Mouse (Mus musculus) spleen, adult 18-20 months (tissue): Measurements from ENCODE around the gene Pde7b.

Source experiments
- DNase-seq, 2 experiments: peaks; one replicate each; pipeline ENCODE4 v3.0.0; 2022; ENCODE audit warnings: mixed read lengths in 2 of 2

The Pde7b gene

DNA sequence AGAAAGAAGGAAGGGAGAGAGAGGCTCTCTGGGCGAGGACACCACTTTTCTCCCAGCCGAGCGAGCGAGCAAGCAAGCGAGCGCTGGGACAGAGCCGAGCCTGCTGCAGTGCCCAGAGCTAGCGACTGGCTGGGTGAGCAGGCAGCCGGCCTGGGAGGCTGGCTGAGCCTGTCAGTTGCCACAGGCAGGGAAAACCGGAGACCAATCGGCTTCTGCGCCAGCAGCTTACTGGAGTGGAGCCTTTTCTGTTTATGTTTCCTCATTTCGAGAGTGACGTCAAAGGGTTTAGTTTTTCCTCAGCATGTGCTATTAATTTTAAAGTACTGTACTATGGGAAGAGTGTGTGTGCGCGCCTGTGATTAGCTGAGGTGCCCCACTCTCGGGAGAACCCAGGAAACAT, at the start of gene Pde7b:
Gene Pde7b, minus strand, starts transcription at position 173 of the 400 bp plus-strand sequence.
- peak; percentile 18 to 19 for DNase-seq

DNA sequence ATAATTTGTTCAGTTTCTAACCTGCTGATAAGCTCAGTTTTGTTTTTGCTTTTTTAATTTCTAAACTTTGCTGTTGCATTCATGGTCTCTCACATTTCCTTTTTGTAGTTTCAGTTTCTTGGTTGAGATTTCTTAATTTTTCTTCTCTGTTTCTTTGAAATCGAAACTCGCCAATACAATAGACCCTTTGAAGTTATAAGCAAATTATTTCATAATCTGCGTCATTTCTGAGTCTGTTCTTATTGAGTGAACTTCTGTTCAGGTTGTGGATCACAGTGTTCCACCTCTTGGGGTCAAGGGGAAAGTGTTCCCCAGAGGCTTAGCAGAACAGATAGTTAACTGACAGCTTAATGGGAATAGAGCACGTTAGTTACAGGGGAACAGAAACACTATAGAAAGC, 47.2 kb upstream of the Pde7b start:
- DNase-seq, result no peak

DNA sequence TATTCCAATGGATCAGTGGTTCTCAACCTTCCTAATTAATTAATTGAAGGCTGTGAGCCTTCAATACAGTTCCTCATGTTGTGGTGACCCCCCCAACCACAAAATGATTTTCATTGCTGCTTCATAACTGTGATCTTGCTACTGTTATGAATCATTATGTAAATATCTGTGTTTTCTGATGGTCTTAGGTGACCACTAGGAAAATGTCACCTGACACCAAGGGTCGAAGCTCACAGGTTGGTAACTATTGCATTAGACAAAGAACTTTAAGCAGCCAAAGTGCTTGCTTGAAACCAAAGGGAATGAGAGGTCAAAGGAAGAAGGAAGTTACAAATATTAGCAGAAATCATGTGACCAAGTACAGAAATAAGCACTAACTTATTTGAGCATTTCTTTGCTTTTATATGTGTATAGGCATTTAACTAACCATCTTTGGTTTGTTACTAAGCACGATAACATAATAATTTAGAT, 45.6 kb upstream of the Pde7b start:
- DNase-seq, result no peak

DNA sequence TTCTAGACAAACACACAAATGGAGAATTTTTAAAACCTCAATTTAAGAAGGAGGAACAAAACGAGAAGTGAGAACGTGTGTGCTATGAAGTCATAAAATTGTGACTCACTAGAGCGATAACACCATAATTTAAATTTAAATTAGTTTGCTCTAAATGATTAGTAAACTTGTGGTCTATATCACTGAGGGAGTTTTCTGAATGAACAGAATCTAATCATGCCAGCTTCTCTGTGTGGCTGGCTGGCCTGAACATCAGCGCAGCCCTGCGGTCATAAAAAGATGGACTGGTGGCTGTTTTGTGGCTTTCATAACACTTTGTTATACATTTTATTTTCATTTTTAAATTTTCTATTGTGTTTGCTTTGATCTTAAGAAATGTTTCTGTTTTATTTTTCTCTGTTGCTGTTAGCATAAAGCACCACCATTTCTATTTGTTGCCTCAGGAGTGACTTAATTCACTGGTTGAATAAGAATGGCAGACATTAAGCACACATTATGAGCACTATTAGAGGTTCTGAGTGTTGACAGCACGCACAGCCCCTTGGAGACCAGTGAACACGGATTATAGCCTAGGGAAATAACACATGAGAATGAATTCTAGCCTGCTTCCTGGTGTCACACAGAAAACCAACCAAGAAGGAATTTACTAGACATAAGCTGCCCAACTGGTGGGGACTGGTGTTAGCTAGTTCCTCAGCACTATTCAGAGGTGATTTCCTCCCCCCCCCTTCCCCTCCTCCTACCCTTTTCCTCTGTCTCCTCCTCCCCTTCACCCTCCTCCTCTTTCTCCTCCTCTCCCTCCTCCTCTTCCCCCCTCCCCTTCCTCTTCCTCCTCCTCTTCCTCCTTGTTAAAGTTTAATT, 44.9 kb upstream of the Pde7b start:
- no peak for DNase-seq

DNA sequence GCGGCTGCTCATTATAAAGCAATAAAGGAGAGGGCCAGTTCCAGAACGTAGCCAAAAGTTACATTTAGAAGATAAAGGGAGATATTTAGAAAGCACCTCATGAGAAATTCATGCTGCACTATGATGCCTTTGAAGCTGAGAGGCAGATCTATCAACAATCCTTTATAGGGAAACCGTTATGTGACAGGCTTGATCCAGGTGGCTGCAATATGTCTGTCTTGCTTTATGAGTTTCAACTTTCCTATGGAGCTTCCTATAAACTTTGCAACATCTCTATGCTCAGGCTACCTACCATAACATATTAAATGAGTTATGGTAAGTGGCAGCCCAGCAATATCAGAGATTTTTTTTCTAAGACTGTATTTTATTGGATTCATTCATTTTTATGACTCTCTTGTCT, 39.5 kb upstream of the Pde7b start:
- DNase-seq, result no peak

DNA sequence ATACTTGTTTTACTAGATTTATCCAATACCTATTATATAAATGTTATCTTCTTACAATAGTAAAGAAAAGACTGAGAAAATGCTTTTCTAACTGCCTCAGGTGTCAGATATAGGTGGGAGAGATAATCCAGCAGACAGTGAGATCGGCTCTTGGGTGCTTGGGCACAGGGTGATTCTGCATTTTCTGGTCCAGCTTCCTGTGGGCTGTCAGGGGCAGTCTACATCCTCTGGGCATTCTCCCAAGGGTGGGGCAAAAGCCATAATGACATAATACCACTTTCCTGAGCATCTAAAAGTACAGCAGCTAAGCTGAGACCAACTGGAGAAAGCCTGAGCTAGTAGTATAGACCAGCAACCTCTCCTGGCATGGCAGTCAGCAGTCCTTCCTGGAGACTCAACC, 34.1 kb upstream of the Pde7b start:
- DNase-seq, result no peak

DNA sequence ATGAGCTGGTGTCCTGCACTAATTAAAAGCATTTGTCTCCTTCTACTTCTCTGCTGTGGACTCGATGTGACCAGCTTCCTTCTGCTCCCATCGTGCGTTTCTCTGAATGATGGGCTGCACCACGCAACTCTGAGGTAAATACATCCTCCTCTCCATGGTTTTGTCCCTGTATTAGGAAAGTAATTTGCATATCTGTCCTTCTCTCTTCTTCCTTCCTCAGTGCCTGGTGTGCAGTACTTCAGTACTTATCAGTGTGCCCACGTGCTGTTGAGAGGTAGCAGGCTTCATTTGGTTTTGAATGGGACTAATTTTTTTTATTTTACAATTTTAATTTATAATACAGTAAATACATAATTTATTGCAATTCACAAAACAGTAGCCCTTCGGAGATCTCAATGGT, 33.4 kb upstream of the Pde7b start:
- DNase-seq, result no peak

DNA sequence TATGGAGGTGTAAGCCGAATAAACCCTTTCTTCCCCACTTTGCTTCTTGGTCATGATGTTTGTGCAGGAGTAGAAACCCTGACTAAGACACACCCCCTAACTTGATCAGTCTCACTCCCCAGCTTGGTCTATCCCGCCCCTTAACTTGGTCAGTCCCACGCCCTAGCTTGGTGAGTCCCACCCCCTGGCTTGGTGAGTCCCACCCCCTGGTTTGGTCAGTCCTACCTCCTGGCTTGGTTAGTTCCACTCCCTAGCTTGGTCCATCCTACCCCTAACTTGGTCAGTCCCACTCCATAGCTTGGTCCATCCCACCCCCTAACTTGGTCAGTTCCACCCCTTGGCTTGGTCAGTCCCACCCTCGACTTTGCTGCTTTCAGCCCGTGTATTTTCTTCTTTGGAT, 31.3 kb upstream of the Pde7b start:
- no peak for DNase-seq

DNA sequence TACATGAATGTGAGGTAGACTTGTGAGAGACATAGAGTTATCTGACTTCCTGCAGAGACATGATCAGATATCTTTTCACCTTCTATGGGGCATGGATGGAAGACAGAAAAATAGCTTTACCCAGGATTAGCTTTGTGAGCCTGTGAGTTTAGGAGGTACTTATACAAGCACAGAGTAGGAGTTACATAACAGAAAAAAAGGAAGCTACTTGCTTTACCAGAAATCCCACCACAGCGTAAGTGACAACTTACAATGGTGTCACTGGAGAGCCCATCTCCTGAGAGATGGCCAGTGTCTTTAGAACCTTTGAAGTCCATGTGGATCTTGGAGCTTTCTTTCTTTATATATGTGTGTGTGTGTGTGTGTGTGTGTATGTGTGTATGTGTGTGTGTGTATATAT, 28.0 kb upstream of the Pde7b start:
- DNase-seq, result no peak

DNA sequence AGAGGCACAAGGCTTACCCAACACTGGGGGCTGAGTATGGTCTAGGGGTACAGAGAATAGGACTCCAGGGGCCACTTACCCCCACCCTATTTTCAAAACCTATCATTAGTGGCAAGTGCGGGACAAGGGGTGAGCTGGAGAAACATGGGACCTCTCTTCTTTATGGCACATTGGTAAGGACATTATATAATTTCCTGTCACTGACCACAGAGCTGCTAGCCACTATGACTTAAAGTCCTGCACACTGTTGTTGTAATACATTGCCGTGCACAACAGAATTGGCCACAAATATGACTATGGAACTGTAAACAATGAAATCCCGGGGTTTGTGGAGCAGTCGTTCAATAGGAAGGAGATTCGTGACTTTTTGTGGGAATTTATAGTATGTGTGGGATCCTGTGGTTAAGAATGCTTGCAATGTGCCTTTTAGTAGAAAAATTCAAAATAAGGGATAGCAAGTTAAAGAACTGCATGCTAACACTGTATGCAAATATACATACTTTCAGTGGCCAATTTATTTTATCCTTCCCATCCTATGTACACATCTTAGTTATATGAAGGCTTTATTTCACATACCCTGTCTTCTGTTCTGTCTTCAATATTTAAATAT, 25.9 kb upstream of the Pde7b start:
- DNase-seq, result no peak

DNA sequence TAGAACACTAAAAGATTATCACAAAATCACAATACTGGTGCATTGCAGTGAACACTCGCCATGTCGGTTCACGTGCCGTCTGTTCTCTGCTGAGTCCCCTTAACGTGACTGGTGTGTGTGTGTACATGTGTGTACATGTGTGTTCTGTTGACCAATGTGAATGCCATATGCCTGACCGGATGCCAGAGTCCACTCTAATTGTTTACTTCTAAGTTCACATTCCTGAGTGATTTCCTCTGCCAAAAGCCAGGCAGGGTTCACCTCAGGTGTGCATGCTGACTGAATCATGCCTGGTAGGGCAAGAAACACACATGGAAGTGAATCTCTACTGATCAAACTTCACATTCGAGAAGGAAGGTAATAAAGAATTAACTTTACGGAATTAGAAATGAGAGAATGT, 24.1 kb upstream of the Pde7b start:
- no peak for DNase-seq

DNA sequence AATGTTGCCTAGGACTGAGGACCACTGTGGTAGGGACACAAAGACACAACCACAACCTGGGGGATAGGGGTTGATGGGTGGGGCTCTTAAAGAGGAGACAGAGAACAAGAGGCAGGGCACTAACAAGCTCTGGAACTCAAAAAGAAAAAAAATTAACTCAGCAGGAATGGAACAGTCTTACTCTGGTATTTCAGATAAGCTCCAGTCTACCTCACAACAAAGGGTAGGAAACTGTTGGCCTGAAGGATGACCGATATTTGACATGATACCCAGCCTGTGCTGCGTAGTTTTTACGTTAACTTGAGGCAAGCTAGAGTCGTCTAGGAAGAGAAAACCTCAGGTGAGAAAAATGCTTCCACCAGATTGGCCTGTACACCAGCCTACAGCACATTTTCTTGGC, 22.4 kb upstream of the Pde7b start:
- no peak for DNase-seq

DNA sequence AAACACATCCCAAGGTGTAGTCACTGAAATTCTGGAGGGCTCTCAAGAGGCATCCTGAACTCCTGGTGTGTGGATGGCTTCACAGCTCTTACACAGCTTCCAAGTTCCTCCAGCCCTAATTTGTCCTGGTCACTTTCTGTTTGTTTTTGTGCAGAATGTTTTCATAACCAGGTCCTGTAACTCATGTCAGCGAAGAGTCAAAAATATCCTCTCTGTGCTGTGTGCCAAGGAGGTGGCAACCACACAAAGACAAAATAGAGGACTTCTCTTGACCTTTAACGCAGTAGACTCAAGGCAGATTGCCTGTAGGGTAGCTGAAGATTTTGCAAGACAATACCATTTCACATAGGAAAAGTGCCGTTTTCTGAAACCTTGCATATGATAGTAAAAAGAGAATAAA, 14.9 kb upstream of the Pde7b start:
- DNase-seq, result no peak

DNA sequence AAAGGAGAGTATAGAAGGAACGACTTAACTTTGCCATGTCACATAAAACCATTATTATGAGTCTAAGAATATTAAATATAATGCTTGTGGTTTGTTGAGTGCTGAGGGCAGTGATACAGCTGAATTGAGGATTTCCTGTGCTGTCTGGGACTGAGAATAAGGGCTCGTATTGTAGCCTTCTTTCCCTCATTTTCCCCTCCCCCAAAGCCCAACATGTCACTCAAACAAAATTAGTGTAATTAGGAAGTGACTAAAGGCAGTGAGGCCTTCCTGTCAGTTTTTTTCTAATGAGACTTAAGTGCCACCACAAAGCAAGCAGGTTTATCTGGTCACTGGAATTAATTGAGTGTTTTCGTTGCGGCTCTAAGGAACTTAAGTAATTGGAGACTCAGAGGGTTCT, 12.3 kb upstream of the Pde7b start:
- DNase-seq, result no peak

DNA sequence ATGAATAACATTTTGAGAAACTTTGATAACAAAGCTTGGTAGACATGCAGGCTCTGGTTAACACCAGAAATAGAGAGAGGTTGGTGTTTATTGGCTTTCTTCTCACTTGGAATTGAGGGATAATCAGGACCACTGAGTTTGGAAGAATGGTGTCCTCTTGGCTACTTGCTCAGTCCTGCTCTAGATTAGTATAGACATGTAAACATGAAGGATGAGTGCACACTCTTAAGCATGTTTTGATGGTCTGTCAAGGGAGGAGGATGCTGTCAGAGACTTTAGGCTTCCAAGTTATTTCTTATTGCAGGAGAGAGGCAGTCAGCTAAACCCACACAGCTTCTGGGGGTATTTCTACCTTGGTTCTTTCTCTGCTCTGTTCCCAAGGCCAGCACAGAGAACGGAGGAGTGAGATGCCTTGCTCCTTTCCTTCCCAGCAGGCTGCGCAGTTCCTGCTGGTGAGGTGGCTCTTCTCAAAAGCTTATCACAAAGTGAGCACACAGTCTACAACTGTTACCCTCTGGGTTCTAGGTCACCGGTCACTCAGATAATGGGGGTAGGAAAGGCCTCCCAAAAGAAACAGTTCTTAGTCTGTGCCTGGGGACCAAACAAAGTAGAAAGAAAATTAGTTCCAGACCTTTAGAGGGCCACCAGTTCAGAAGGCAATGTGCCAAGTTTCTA, 11.0 kb upstream of the Pde7b start:
- no peak for DNase-seq

DNA sequence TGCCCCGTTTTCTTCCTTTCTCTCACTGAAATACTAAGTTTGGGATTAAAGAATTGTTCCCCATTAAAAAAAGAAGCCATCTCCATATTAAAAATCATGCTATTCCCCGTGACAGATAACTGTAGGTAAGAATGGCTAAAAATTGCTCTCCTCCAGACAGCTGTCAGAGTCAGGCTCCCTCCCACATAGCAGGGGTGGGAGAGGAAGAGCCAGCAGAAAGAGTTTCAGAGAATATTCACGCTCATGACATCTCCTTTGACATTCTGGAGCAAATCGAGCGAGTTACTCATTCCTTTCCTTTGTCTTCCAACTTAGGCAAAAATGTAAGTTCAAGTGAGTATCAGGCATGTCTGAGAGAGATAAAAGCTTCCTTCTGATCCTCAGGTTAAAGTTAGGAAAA, 8.7 kb upstream of the Pde7b start:
- no peak for DNase-seq

DNA sequence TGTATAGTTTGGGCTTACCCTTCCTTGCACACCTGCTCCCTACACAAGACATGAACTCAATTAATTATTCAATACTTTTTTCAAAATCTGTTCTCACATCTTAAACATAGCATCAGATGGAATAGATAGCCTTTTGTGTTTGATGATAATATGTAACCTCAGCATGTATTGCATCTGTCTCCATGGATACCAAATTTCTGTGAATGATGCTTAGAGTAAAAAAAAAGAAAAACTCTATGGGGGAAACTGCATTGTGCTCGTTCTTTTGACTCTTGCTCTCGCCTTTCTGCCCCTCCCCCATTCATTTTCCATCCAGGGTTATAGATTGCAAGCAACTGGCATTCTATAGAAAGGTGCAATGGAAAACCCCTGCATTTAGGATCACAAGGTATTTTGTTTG, 7.3 kb upstream of the Pde7b start:
- DNase-seq, result no peak

DNA sequence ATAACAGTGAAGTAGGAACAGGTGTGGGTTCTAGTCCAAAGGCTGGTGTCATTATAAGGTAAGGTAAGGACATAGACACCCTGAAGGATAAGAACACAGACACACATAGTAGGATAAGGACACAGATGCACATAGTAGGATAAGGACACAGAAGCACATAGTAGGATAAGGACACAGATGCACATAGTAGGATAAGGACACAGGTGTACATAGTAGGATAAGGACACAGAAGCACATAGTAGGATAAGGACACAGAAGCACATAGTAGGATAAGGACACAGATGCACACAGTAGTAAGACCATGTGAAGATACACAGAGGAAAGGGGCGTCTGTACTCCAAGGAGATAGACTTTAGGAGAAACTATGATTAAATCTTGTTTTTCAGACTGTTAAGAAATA, 5.2 kb upstream of the Pde7b start:
- DNase-seq, result no peak

DNA sequence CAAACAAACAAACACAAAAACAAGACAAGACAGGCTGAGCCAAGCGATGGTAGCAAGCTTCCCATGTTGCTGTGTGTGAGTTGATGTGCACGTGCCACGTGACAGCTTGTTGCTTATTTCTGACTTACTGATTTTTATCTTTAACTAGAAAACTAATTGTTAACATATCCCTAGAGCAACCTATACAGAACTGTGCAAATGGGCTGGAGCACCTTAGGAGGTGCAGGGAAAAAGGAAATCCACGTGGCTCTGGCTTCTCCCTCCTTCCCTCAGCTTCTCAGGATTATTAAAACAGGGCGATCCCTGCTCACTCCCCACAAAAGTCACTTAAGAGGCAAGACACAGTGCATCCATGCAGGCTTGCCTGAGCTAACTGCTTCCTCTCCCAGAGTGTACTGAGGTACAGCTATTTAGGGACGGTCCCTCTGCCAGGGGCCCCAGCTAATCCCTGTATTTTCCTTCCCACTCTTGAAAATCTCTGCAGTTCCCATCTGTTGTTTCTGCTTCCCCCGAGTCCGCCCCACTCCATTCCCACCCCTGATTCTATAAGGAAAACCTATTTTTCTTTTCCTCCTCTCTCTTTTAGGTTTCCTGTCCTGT, 606 bp upstream of the Pde7b start:
- DNase-seq, result no peak

DNA sequence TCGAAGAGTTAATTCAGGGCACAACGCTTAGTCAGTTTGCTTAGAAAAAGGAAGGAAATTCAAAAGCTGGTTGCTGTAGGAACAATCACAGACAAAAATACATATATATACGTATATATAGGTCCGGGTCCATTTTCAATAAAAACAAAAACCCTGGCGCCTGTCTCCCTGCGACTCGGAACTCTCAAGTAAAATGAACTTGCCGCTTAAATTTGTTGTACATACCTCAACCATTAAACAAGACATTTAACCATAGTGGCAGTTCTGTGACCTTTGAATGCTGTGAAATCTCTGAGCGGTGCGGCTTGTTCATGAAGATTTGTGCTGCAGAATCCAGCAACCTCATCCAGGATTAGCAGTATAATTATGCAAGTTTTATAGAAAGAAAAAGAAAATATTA, 427 bp downstream of the Pde7b start:
- no peak for DNase-seq

DNA sequence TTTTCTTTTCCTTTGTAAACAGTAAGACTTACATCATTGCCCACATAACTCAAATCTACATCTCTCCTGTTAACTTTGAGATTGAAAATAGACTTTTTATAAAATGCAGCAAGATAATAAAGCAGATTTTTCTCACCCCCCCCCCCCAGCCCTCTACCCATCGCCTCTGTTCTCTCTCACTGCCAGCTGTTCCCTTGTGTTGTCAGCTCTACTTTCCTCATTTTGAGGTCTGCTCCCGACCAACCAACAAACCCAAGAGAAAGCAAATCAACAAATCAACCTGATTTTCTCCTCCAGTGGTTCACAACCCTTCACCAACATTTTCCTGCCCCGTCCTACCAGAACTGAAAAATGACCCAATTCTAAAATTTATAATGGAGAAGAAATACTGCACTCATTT, 916 bp downstream of the Pde7b start:
- DNase-seq, result no peak

DNA sequence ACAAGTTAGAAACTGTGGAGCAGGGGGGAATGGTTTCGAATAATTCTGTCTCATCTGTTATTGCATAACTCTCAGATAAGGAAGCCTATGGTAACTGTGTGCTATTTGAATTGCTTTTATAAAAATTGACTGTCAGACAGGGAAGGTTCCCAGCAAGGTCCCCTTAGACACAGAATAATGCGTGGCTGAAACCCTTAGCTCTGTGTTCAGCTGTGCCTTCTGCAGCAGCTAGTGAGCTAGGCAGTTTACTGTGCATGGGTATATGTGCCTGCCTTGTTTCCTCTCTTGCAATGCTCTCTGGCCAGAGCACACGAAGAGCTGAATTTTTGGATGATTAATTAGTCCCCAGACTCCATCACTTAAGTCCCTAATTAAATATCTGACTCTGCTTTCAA, 1.4 kb downstream of the Pde7b start:
- DNase-seq, result no peak

DNA sequence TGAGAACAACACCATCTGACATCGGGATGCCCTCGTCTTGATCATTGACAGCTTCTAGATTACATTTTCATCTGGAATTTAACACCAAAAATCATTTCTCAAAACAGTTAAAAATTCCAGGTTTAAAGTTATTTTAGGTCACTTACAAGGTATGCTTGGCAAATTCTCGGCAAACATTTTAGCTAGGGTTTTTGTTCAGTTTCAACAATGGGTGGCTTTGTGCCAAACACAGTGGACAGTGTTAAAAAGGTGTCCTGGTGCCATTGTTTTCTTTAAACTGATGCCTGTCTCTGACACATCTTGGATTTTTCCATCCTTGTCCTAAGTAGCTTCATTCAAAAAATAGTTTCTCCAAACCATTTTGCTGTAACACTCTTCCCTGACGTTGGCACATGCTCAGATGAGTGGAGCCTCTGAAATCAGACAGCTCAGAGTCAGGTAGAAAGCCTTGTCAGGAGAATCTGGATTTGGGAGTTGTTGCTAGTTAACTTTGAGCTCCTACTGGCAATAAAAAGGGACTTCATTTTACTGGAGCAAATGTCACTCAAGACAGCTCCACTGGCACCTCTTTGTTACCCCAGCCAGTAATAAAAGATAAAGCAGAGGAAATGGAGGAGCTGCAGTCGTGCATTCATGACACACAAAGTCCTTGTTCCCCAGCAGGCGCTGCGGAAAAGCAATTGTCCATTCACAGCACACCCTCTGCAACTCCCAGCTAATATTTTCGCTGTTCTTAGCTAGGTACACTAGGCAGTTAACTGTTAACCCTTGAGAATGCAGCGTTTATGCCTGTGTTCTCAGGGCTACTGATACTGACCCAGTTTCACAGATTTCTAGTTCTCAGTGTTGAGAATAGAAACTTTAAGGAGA, 2.0 kb downstream of the Pde7b start:
- DNase-seq, result no peak
